Mouse (Mus musculus) lung, embryonic 16.5 days (tissue): ENCODE results near the gene Klf6. TPM values are rescaled to one million over a fixed set of nuclear protein-coding genes. Genes with fewer than 3 reads are reported as not detected.

Experiments used
- ATAC-seq: fragments of 200-750 bp; cut with Nextera tagmentation; 2 replicates; pipeline ENCODE4 v1.8.0; 2017; ENCODE audit warnings: low read depth, mild to moderate bottlenecking, moderate library complexity
- H3K27ac ChIP-seq: fragments of 300-500 bp; sonication (generic); 2 replicates; pipeline ENCODE4 v1.5.1; 2014; ENCODE audit warnings: mild to moderate bottlenecking, control low read depth, low read length
- H3K27me3 ChIP-seq: fragments of 300-500 bp; sonication (generic); 2 replicates; pipeline ENCODE4 v1.6.1; 2014; ENCODE audit warnings: low read depth, low read length, mixed read lengths; ENCODE audit not compliant: control insufficient read depth, insufficient read depth
- H3K36me3 ChIP-seq: fragments of 300-500 bp; sonication (generic); 2 replicates; pipeline ENCODE4 v1.6.1; 2014; ENCODE audit warnings: low read length; ENCODE audit not compliant: control insufficient read depth, insufficient read depth
- H3K4me1 ChIP-seq: fragments of 300-500 bp; sonication (generic); replicated peaks from 2 replicates; pipeline ENCODE4 v1.6.1; 2014; ENCODE audit warnings: low read length, mixed read lengths; ENCODE audit not compliant: control insufficient read depth, insufficient read depth
- H3K4me2 ChIP-seq: fragments of 300-500 bp; sonication (generic); 2 replicates; pipeline ENCODE4 v1.6.1; 2014; ENCODE audit warnings: low read depth, low read length, control low read depth
- H3K4me3 ChIP-seq: fragments of 300-500 bp; sonication (generic); 2 replicates; pipeline ENCODE4 v1.5.1; 2014; ENCODE audit warnings: mild to moderate bottlenecking, low read length, control low read depth
- H3K9ac ChIP-seq: fragments of 300-500 bp; sonication (generic); 2 replicates; pipeline ENCODE4 v1.6.1; 2014; ENCODE audit warnings: low read length, control low read depth
- H3K9me3 ChIP-seq: fragments of 300-500 bp; sonication (generic); 2 replicates; pipeline ENCODE4 v1.6.1; 2016; ENCODE audit warnings: low read length; ENCODE audit not compliant: control insufficient read depth
- WGBS: fragments of 180-500 bp; shearing (Covaris S2); extraction: QIAGEN DNeasy Blood & Tissue Kit; methylation state at CpG from one replicate; pipeline ENCODE4 v1.1.7; 2014; 5-methylcytosine and 5-hydroxymethylcytosine counted together
- polyA plus RNA-seq: library from polyadenylated mRNA; unstranded; fragments of >200 nt; fragmentation: Nextera tagmentation; extraction: Ambion mirVana; gene quantifications from 2 replicates; pipeline ENCODE4 v1.2.1, GENCODE M21; 2015

Gene Klf6
- polyA plus RNA-seq, 1 experiment from 2014 or later: 86.9 TPM

GRCm38 (mm10) chr13:5888164-5888563 lies 26.9 kb downstream of the Klf6 start:
- no peak overlapping the region for H3K4me3 ChIP-seq
- 74% methylated on average over 5 of the region's 5 CpGs for WGBS
- no peaks in the 10 kb centered on the region for H3K36me3 ChIP-seq
- H3K4me2 ChIP-seq: no peak overlapping the region
- no peak overlapping the region for H3K27ac ChIP-seq
- H3K4me1 ChIP-seq: no peaks in the 10 kb centered on the region
- H3K9me3 ChIP-seq: no peaks in the 10 kb centered on the region
- no peak for ATAC-seq
- no peaks in the 10 kb centered on the region for H3K27me3 ChIP-seq
- no peak overlapping the region for H3K9ac ChIP-seq

GRCm38 (mm10) chr13:5888731-5889130 lies 27.4 kb downstream of the Klf6 start:
- WGBS: 81% methylated on average over 1 of the region's 1 CpGs
- no peak for ATAC-seq
- Histone ChIP-seq H3K27me3 (no peaks in the 10 kb centered on the region), H3K9me3 (no peaks in the 10 kb centered on the region), H3K4me1 (no peaks in the 10 kb centered on the region), H3K4me3 (no peak overlapping the region), H3K36me3 (no peaks in the 10 kb centered on the region), H3K4me2 (no peak overlapping the region), H3K9ac (no peak overlapping the region), H3K27ac (no peak overlapping the region)

DNA sequence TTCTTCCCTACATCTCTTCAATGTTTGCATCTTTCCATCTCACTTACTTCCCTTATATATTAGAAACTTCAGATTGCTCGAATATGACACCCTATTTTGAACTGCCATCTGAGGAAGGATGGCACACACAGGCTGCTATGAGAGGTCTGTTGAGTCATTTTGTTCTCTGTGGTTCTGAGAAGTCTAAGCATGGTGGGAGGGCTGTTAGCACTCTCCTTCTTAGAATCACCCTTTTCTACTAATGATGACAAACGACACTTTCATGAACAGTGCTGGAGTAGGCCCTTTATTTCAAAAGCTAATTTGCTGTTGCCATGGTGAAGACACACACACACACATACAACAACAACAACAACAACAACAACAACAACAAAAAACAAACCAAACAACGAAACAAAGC lies 28.8 kb downstream of the Klf6 start:
- Histone ChIP-seq H3K9me3 (no peaks in the 10 kb centered on the region), H3K27me3 (no peaks in the 10 kb centered on the region), H3K4me1 (no peaks in the 10 kb centered on the region), H3K4me2 (no peak overlapping the region), H3K36me3 (no peaks in the 10 kb centered on the region), H3K9ac (no peak overlapping the region), H3K4me3 (no peak overlapping the region), H3K27ac (no peak overlapping the region)
- no peak for ATAC-seq
- 72% methylated on average over 3 of the region's 3 CpGs for WGBS

DNA sequence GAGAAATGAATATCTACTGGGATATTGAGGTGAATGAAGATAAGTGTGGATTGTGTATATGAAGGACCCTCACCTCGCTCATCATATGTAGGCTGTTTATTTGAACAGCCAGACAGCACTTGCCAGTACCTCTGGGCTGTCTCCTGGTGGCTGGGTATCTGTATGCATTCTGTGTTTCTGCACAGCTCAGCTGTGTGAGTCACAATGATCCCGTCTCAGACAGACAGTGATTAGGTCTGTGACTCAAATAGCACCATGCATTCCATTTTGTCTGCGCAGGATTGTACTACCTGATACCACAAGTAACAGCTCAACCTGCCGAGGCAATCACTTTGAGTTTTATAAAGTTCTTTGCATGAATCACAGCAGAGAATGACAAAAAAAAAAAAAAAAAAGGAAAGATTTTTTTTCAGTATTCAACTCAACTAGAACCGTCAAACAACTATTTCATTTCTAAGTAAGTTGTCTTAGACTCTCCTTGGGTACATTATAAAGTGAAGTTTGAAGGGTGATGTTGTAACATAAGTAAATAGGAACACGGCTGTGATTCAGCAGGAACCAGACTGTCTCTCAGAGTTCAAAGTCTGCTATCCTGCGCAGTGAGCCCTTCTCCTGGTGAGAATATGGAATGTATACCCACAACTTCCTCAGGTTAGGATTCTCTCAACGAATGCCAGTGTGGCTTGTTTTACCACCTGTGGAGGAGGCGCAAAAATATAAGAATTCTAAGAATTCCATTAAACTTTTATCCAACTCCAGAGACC lies 31.6 kb downstream of the Klf6 start:
- no peak overlapping the region for H3K4me3 ChIP-seq
- H3K27me3 ChIP-seq: no peaks in the 10 kb centered on the region
- no peak for ATAC-seq
- WGBS: 53% methylated on average over 9 of the region's 9 CpGs
- H3K9ac ChIP-seq: no peak overlapping the region
- no peak overlapping the region for H3K4me2 ChIP-seq
- no peak overlapping the region for H3K27ac ChIP-seq
- H3K4me1 ChIP-seq: no peaks in the 10 kb centered on the region
- no peaks in the 10 kb centered on the region for H3K9me3 ChIP-seq
- H3K36me3 ChIP-seq: no peaks in the 10 kb centered on the region

- H3K9ac ChIP-seq: no peak overlapping the region
- no peak overlapping the region for H3K27ac ChIP-seq
- WGBS: 79% methylated on average over 3 of the region's 3 CpGs
- H3K4me1 ChIP-seq: no peaks in the 10 kb centered on the region
- H3K36me3 ChIP-seq: no peaks in the 10 kb centered on the region
- H3K4me2 ChIP-seq: no peak overlapping the region
- H3K9me3 ChIP-seq: no peaks in the 10 kb centered on the region
- no peaks in the 10 kb centered on the region for H3K27me3 ChIP-seq
- H3K4me3 ChIP-seq: no peak overlapping the region
- no peak for ATAC-seq
These were observed 33.6 kb downstream of the Klf6 start for GRCm38 (mm10) chr13:5894910-5895309.

DNA sequence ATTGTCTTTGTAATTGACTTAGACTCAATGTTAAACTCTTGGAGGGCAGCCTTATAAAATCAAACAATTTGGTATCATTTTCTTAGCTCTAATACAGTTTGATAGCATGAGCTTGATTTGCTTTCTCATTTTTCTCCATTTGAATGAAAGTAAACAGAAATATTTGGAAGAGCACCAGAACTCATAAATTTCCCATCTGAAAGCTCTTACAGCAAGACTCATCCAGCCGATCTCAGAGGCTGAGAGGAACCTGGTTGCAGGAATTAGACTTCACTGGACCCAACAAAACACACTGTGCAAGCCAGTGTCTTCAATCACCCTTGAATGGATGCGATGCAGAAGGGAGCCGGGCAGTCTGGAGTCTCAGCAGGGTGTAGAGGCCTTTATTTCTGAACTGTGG lies 34.6 kb downstream of the Klf6 start:
- no peak overlapping the region for H3K27ac ChIP-seq
- H3K9me3 ChIP-seq: no peaks in the 10 kb centered on the region
- no peak overlapping the region for H3K4me2 ChIP-seq
- H3K4me1 ChIP-seq: no peaks in the 10 kb centered on the region
- H3K36me3 ChIP-seq: no peaks in the 10 kb centered on the region
- ATAC-seq: no peak
- H3K4me3 ChIP-seq: no peak overlapping the region
- 74% methylated on average over 3 of the region's 3 CpGs for WGBS
- no peaks in the 10 kb centered on the region for H3K27me3 ChIP-seq
- no peak overlapping the region for H3K9ac ChIP-seq

- Histone ChIP-seq H3K4me3 (no peak overlapping the region), H3K4me1 (no peaks in the 10 kb centered on the region), H3K36me3 (no peaks in the 10 kb centered on the region), H3K4me2 (no peak overlapping the region), H3K27ac (no peak overlapping the region), H3K9me3 (no peaks in the 10 kb centered on the region), H3K9ac (no peak overlapping the region), H3K27me3 (no peaks in the 10 kb centered on the region)
- no peak for ATAC-seq
- WGBS: 38% methylated on average over 14 of the region's 14 CpGs
These were observed 36.1 kb downstream of the Klf6 start for GRCm38 (mm10) chr13:5897176-5897959.

- WGBS: 84% methylated on average over 1 of the region's 1 CpGs
- no peak overlapping the region for H3K27ac ChIP-seq
- no peak overlapping the region for H3K4me3 ChIP-seq
- H3K4me1 ChIP-seq: no peaks in the 10 kb centered on the region
- no peaks in the 10 kb centered on the region for H3K9me3 ChIP-seq
- no peak overlapping the region for H3K4me2 ChIP-seq
- H3K36me3 ChIP-seq: no peaks in the 10 kb centered on the region
- no peak overlapping the region for H3K9ac ChIP-seq
- ATAC-seq: no peak
- H3K27me3 ChIP-seq: no peaks in the 10 kb centered on the region
These were observed 37.7 kb downstream of the Klf6 start for GRCm38 (mm10) chr13:5899021-5899420.

DNA sequence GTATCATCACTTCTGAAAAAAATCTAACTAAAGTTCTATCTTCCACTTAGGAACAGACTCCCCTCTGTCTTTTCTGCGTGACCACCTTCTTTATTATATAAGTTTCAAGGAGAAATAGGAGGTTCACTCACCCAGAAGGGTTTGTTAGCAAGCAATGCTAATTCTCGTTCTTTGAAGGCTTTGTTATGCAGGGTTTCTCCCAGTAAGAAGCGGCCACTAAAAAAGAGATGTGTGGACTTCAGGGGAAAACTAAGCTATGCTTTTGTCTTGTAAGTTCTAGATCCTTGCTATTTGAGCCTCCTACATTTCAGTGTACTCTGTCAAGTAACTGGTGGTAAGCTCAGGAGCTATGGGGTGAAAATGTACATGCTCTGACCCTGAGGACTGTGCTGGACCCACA lies 38.4 kb downstream of the Klf6 start:
- ATAC-seq: no peak
- no peak overlapping the region for H3K4me3 ChIP-seq
- no peak overlapping the region for H3K27ac ChIP-seq
- H3K4me1 ChIP-seq: no peaks in the 10 kb centered on the region
- no peaks in the 10 kb centered on the region for H3K27me3 ChIP-seq
- no peak overlapping the region for H3K4me2 ChIP-seq
- H3K9ac ChIP-seq: no peak overlapping the region
- no peaks in the 10 kb centered on the region for H3K9me3 ChIP-seq
- no peaks in the 10 kb centered on the region for H3K36me3 ChIP-seq
- WGBS: 73% methylated on average over 3 of the region's 3 CpGs
